Mouse (Mus musculus): ENCODE data around the gene Myo1h.

- TF ChIP-seq CTCF (IDR thresholded peaks at IDR 0.05; ENCODE audit: low read depth) (no peak), EP300 (IDR thresholded peaks at IDR 0.05; ENCODE audit: low read depth) (no peak)
These were observed 90.0 kb downstream of the Myo1h start for GRCm38 (mm10) chr5:114378936-114379335.
